Mouse (Mus musculus) myocyte (in vitro differentiated cells): ENCODE results near the gene Nav3. TPM values are rescaled to one million over a fixed set of nuclear protein-coding genes. Genes with fewer than 3 reads are reported as not detected.

Source experiments
- H3K27me3 ChIP-seq: one replicate; pipeline ENCODE4 v1.6.1; 2011; ENCODE audit not compliant: control insufficient read depth, insufficient read depth, insufficient read length
- H3K36me3 ChIP-seq: one replicate; pipeline ENCODE4 v1.6.1; 2011; ENCODE audit not compliant: control insufficient read depth, insufficient read depth
- H3K4me2 ChIP-seq: one replicate; pipeline ENCODE4 v1.6.1; 2011; ENCODE audit warnings: low read depth, control low read depth
- H3K4me3 ChIP-seq: one replicate; pipeline ENCODE4 v1.5.1; 2011; ENCODE audit warnings: mild to moderate bottlenecking, control low read depth, moderate library complexity
- H3K79me2 ChIP-seq: one replicate; pipeline ENCODE4 v1.6.1; 2011; ENCODE audit not compliant: control insufficient read depth, insufficient read depth
- H3ac ChIP-seq: one replicate; pipeline ENCODE4 v1.6.1; 2011; ENCODE audit not compliant: control insufficient read depth, insufficient read length
- CEBPB ChIP-seq: IDR thresholded peaks from 2 replicates; pipeline ENCODE4 v1.6.1; 2011; ENCODE audit warnings: mild to moderate bottlenecking, moderate library complexity; ENCODE audit not compliant: poor library complexity, insufficient read depth, severe bottlenecking
- E2F4 ChIP-seq: IDR thresholded peaks from one replicate; pipeline ENCODE4 v1.6.1; 2011; ENCODE audit warnings: mild to moderate bottlenecking, control low read depth, moderate library complexity; ENCODE audit not compliant: insufficient read depth
- MAX ChIP-seq: IDR thresholded peaks from one replicate; pipeline ENCODE4 v1.6.1; 2011; ENCODE audit warnings: low read depth, mild to moderate bottlenecking, control low read depth
- MYOD1 ChIP-seq, 3 experiments: IDR thresholded peaks; one replicate each; pipeline ENCODE4 v1.6.1; 2011; ENCODE audit warnings: control low read depth in 2 of 3, low read depth in 2 of 3, mild to moderate bottlenecking in 2 of 3, moderate library complexity in 1 of 3; ENCODE audit not compliant: insufficient read length in 2 of 3, control insufficient read depth in 1 of 3
- MYOG ChIP-seq, 3 experiments: IDR thresholded peaks; one replicate each; pipeline ENCODE4 v1.6.1; 2011; ENCODE audit warnings: control low read depth in 2 of 3, low read depth in 2 of 3, mild to moderate bottlenecking in 2 of 3; ENCODE audit not compliant: insufficient read length in 2 of 3, control insufficient read depth in 1 of 3, insufficient read depth in 1 of 3
- POLR2A ChIP-seq: IDR thresholded peaks from one replicate; pipeline ENCODE4 v1.6.1; 2011; ENCODE audit warnings: low read depth, mild to moderate bottlenecking, control low read depth, moderate library complexity; ENCODE audit not compliant: insufficient read length
- POLR2AphosphoS2 ChIP-seq: IDR thresholded peaks from one replicate; pipeline ENCODE4 v1.6.1; 2011; ENCODE audit warnings: low read depth, control low read depth; ENCODE audit not compliant: insufficient read length
- REST ChIP-seq: IDR thresholded peaks from one replicate; pipeline ENCODE4 v1.6.1; 2011; ENCODE audit warnings: mild to moderate bottlenecking, control low read depth, moderate library complexity; ENCODE audit not compliant: insufficient read depth, insufficient read length
- SRF ChIP-seq: IDR thresholded peaks from one replicate; pipeline ENCODE4 v1.6.1; 2011; ENCODE audit warnings: low read depth; ENCODE audit not compliant: control insufficient read depth, insufficient read length
- TCF12 ChIP-seq: IDR thresholded peaks from one replicate; pipeline ENCODE4 v1.6.1; 2011; ENCODE audit warnings: mild to moderate bottlenecking, control low read depth; ENCODE audit not compliant: poor library complexity, insufficient read depth, severe bottlenecking
- TCF3 ChIP-seq: IDR thresholded peaks from one replicate; pipeline ENCODE4 v1.6.1; 2011; ENCODE audit warnings: low read depth, control low read depth; ENCODE audit not compliant: insufficient read length
- USF1 ChIP-seq: IDR thresholded peaks from one replicate; pipeline ENCODE4 v1.6.1; 2011; ENCODE audit warnings: low read depth, mild to moderate bottlenecking, control low read depth, moderate library complexity
- polyA plus RNA-seq: library from polyadenylated mRNA; unstranded; fragments of >200 nt; fragmentation: generic; extraction: Trizol; gene quantifications from one replicate; pipeline ENCODE4 v1.2.1, GENCODE M21; 2012; ENCODE audit warnings: missing spikeins

The Nav3 gene
- polyA plus RNA-seq, 1 experiment = 2.9 TPM

GRCm38 (mm10) chr10:110270561-110270960, 185.4 kb downstream of the Nav3 start:
- H3K4me2 ChIP-seq = no peak overlapping the region
- H3K27me3 ChIP-seq = no peaks in the 10 kb centered on the region
- TF ChIP-seq USF1 (no peak), REST (no peak), TCF3 (no peak), POLR2AphosphoS2 (no peak), MYOD1 (IDR thresholded peaks at IDR 0.05; ENCODE audit: control insufficient read depth in 1 of 3, insufficient read length in 2 of 3, low read depth in 2 of 3) (no peak), MAX (no peak), POLR2A (no peak), CEBPB (no peak), MYOG (IDR thresholded peaks at IDR 0.05; ENCODE audit: control insufficient read depth in 1 of 3, insufficient read depth in 1 of 3, insufficient read length in 2 of 3, low read depth in 2 of 3) (no peak), E2F4 (no peak), TCF12 (no peak), SRF (no peak)
- H3ac ChIP-seq = no peak overlapping the region
- no peaks in the 10 kb centered on the region for H3K79me2 ChIP-seq
- no peak overlapping the region for H3K4me3 ChIP-seq
- H3K36me3 ChIP-seq = no peaks in the 10 kb centered on the region

- Histone ChIP-seq H3ac (no peak overlapping the region), H3K4me2 (no peak overlapping the region), H3K79me2 (no peaks in the 10 kb centered on the region), H3K4me3 (no peak overlapping the region), H3K36me3 (no peaks in the 10 kb centered on the region), H3K27me3 (no peaks in the 10 kb centered on the region)
- no peak for TF ChIP-seq CEBPB
- peak in 2 of 3 experiments; percentile 66 to 67 for TF ChIP-seq MYOD1 (IDR thresholded peaks at IDR 0.05; ENCODE audit: control insufficient read depth in 1 of 3, insufficient read length in 2 of 3, low read depth in 2 of 3)
Measured at GRCm38 (mm10) chr10:110242128-110242561, 213.9 kb downstream of the Nav3 start.

GRCm38 (mm10) chr10:110240667-110241066, 215.3 kb downstream of the Nav3 start:
- Histone ChIP-seq H3K36me3 (no peaks in the 10 kb centered on the region), H3K27me3 (no peaks in the 10 kb centered on the region), H3K79me2 (no peaks in the 10 kb centered on the region), H3K4me3 (no peak overlapping the region), H3K4me2 (no peak overlapping the region), H3ac (no peak overlapping the region)
- TF ChIP-seq CEBPB (no peak), MYOG (IDR thresholded peaks at IDR 0.05; ENCODE audit: control insufficient read depth in 1 of 3, insufficient read depth in 1 of 3, insufficient read length in 2 of 3, low read depth in 2 of 3) (no peak), TCF12 (no peak), E2F4 (no peak), MAX (no peak), POLR2AphosphoS2 (no peak), POLR2A (no peak), USF1 (no peak), MYOD1 (IDR thresholded peaks at IDR 0.05; ENCODE audit: control insufficient read depth in 1 of 3, insufficient read length in 2 of 3, low read depth in 2 of 3) (no peak), TCF3 (no peak), REST (no peak), SRF (no peak)

GRCm38 (mm10) chr10:110233307-110233930, 222.6 kb downstream of the Nav3 start:
- Histone ChIP-seq H3K27me3 (no peaks in the 10 kb centered on the region), H3ac (no peak overlapping the region), H3K4me3 (no peak overlapping the region), H3K4me2 (no peak overlapping the region), H3K36me3 (no peaks in the 10 kb centered on the region), H3K79me2 (no peaks in the 10 kb centered on the region)
- TF ChIP-seq TCF12 (no peak), MYOG (IDR thresholded peaks at IDR 0.05; ENCODE audit: control insufficient read depth in 1 of 3, insufficient read depth in 1 of 3, insufficient read length in 2 of 3, low read depth in 2 of 3) (no peak), SRF (no peak), POLR2A (no peak), USF1 (no peak), E2F4 (no peak)

GRCm38 (mm10) chr10:110206411-110206810, 249.6 kb downstream of the Nav3 start:
- Histone ChIP-seq H3K79me2 (no peaks in the 10 kb centered on the region), H3K4me3 (no peak overlapping the region), H3K36me3 (no peaks in the 10 kb centered on the region), H3ac (no peak overlapping the region), H3K4me2 (no peak overlapping the region), H3K27me3 (no peaks in the 10 kb centered on the region)
- TF ChIP-seq CEBPB (no peak), REST (no peak), POLR2A (no peak), MYOG (IDR thresholded peaks at IDR 0.05; ENCODE audit: control insufficient read depth in 1 of 3, insufficient read depth in 1 of 3, insufficient read length in 2 of 3, low read depth in 2 of 3) (no peak), TCF3 (no peak)
